Mouse (Mus musculus) telencephalon, adult 2 months (tissue): ENCODE data around the gene Capza1.

Experiments used
- DNase-seq: peaks from one replicate; pipeline ENCODE4 v3.0.0-alpha.2; 2011; ENCODE audit warnings: low read depth, low spot score

Capza1 gene

DNA sequence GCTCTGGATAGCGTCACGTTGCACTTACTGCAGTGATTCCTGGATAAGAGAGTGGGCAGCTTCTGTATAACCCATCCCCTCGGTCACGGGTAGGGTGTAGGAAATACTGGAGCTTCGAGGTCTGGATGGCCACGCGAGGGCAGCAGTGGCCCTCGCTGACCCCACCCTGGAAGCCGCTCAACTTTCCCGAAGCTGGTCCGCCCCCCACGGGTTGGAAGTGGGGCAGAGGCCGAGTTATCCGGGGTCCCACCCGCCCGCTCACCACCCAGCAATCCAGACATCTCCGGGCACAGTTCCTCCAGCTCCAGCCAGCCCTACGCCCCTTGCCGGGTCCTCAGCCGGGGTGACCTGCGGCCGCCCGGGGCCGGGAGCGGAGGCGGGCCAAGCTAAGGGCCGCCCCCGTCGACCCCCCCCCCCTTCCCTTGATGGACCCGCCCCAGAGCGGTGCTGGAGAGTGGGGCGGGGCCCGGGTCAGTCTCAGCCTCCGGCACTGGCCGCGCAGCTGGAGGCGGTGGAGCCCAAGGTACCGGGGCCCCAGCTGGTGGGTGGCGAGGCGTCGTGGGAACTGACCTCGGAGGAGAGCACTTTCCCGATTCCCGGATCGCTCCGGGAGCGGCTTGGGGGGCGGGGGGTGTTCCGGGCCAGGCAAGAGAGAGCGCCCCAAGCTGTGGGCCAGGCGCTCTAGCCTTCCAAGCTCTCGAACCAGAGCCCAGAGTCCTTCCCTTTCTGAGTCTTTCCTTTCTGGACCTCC, 75.6 kb downstream of the Capza1 start:
- DNase-seq = no peak

GRCm38 (mm10) chr3:104788075-104788474, 76.2 kb downstream of the Capza1 start, which contains the start of gene Rhoc:
Gene Rhoc (plus strand): TSS chr3:104788375.
- no peak for DNase-seq

- no peak for DNase-seq
These were observed 79.0 kb downstream of the Capza1 start for GRCm38 (mm10) chr3:104785284-104785683.

- DNase-seq = no peak
These were observed 80.3 kb downstream of the Capza1 start for GRCm38 (mm10) chr3:104783971-104784500.

DNA sequence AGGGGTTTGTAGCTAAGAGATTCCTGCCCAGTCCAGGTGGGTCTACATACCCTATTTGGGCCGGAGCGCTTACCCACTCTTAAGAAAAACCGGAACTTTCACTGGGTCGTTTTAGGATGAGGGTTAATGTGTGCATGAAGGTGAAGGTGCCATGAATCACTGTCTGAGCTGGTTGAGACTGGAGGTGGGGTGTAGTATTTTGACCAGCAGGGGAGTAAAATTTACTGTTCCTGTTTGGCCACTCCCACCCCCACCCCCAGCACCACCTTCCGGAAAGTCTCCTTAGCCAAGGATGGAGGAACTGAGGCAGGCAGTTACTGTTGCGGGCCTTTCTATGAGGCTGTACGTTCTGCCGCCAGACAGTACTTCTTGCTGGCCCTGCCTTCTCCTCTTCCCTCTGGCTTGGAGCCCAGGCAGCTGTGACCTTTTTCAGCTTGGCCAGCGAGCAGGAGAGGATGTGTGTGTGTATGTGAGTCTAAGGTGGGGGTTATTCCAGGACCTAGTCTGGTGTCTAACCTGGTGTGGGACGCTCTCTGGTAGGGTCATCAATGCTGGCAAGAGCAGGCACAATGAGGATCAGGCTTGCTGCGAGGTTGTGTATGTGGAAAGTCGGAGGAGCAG, 82.1 kb downstream of the Capza1 start:
- no peak for DNase-seq

DNA sequence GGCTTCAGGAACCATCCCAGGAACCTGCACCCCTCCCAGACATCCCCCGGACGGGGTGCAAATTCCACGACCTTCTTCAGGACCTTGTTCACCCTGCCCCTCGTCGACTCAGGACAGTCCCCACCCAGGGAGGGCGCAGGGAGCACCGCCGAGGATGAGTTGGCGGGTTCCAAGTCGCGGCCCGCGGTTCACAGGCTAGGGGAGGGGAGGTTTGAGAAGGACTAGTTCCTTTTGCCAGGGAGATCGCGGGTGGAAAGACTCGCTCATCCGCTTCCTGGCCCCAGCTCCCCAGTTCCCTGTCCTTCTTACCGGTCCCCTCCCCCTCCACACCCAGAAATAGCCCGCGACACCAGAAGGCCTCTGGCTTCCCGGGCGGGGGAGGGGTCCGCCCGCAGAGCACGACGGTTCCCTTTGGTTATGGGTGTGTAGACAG, 82.8 kb downstream of the Capza1 start, which contains the start of gene Fam19a3:
TSS of gene Fam19a3 (minus strand) at position 370 of the 433 bp plus-strand sequence.
- no peak for DNase-seq

GRCm38 (mm10) chr3:104780561-104781420, 83.5 kb downstream of the Capza1 start, which contains the start of gene Ppm1j:
Gene Ppm1j (plus strand): TSS chr3:104781056.
- no peak for DNase-seq

DNA sequence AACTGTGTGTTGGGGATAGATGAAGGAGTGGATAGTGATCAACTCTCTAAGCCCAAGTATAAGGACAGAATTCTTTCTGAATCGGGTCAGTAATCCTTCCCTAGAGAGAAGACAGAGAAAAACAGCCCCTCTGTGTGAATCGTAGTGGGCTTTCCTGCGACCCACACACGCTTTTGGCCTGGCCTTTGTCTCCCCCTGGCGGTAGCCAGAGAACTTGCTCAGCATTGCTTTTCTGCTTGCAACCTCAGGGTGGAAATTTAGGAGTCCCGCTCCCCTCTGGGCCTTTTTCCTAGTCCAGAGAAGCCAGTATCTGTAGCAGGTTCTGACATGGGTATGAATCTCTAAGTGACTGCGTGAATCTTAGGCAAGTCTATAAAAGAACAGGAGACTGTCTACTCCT, 84.4 kb downstream of the Capza1 start:
- DNase-seq = no peak

GRCm38 (mm10) chr3:104777342-104777741, 87.0 kb downstream of the Capza1 start:
- no peak for DNase-seq

DNA sequence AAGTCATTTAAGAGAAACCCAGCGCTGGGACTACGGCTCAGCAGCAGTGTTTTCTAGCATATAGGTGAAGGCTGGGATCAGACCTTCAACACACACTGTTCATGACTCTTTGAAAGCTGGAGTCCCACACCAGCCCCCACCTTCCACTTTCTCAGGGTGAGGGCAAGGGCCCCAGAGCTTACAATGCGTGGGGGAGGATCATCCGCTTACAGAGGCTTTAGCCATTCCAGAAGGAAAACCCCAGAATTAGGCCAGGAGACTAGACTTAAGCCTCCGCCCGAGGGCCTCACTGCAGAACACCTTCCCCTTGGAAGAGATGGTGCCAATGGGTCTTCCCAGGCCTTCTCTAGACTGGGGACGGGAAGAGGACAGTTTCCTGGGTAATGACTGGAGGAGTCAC, 91.0 kb downstream of the Capza1 start:
- no peak for DNase-seq
